Mouse (Mus musculus) intestine, embryonic 14.5 days (tissue): ENCODE measurements around the gene Dnal4. TPM values are rescaled to one million over a fixed set of nuclear protein-coding genes. Genes with fewer than 3 reads are reported as not detected.

Source experiments
- ATAC-seq: fragments of 200-750 bp; cut with Nextera tagmentation; replicated peaks from 2 replicates; pipeline ENCODE4 v1.8.0; 2017; ENCODE audit warnings: low read depth, moderate number of reproducible peaks, moderate TSS enrichment, moderate library complexity; ENCODE audit not compliant: low FRiP score, low TSS enrichment
- DNase-seq: peaks from one replicate; pipeline ENCODE4 v3.0.0-alpha.2; 2018; ENCODE audit warnings: low spot score
- H3K27ac ChIP-seq: fragments of 300-500 bp; sonication (generic); 2 replicates; pipeline ENCODE4 v1.5.1; 2014; ENCODE audit warnings: low read depth, mild to moderate bottlenecking, control low read depth
- H3K27me3 ChIP-seq: fragments of 300-500 bp; sonication (generic); replicated peaks from 2 replicates; pipeline ENCODE4 v1.6.1; 2014; ENCODE audit warnings: low read length, control low read depth; ENCODE audit not compliant: control insufficient read depth, insufficient read depth
- H3K36me3 ChIP-seq: fragments of 300-500 bp; sonication (generic); 2 replicates; pipeline ENCODE4 v1.6.1; 2014; ENCODE audit warnings: low read length, control low read depth; ENCODE audit not compliant: control insufficient read depth, insufficient read depth
- H3K4me1 ChIP-seq: fragments of 300-500 bp; sonication (generic); replicated peaks from 2 replicates; pipeline ENCODE4 v1.6.1; 2014; ENCODE audit warnings: low read length, control low read depth, mixed read lengths; ENCODE audit not compliant: control insufficient read depth, insufficient read depth
- H3K4me2 ChIP-seq: fragments of 300-500 bp; sonication (generic); 2 replicates; pipeline ENCODE4 v1.6.1; 2014; ENCODE audit warnings: low read length
- H3K4me3 ChIP-seq: fragments of 300-500 bp; sonication (generic); 2 replicates; pipeline ENCODE4 v1.5.1; 2014; ENCODE audit warnings: low read depth, low read length, control low read depth, mixed read lengths
- H3K9ac ChIP-seq: fragments of 300-500 bp; sonication (generic); 2 replicates; pipeline ENCODE4 v1.6.1; 2014; ENCODE audit warnings: mild to moderate bottlenecking, low read length
- H3K9me3 ChIP-seq: fragments of 300-500 bp; sonication (generic); 2 replicates; pipeline ENCODE4 v1.6.1; 2016; ENCODE audit warnings: low read length, control low read depth; ENCODE audit not compliant: control insufficient read depth
- WGBS: fragments of 180-500 bp; shearing (Covaris S2); extraction: QIAGEN DNeasy Blood & Tissue Kit; methylation state at CpG from one replicate; pipeline ENCODE4 v1.1.7; 2014; 5-methylcytosine and 5-hydroxymethylcytosine counted together
- polyA plus RNA-seq: library from polyadenylated mRNA; unstranded; fragments of >200 nt; fragmentation: Nextera tagmentation; extraction: Ambion mirVana; gene quantifications from 2 replicates; pipeline ENCODE4 v1.2.1, GENCODE M21; 2014

Dnal4 gene
- polyA plus RNA-seq, 1 experiment from 2014 or later: 47.5 TPM

- 11% methylated on average over 14 of the region's 14 CpGs for WGBS
- ATAC-seq: no peak
- peak; percentile 54 for DNase-seq
These were observed 36.3 kb downstream of the Dnal4 start for GRCm38 (mm10) chr15:79741173-79741858.

GRCm38 (mm10) chr15:79740739-79741138, 36.9 kb downstream of the Dnal4 start:
- 70% methylated on average over 3 of the region's 3 CpGs for WGBS
- Histone ChIP-seq H3K9me3 (no peaks in the 10 kb centered on the region), H3K36me3 (peaks cover 35% of the 10 kb centered on the region), H3K4me1 (peaks cover 13% of the 10 kb centered on the region), H3K9ac (no peak overlapping the region), H3K27me3 (no peaks in the 10 kb centered on the region), H3K27ac (no peak overlapping the region), H3K4me2 (peak overlapping the region; percentile 76), H3K4me3 (peak overlapping the region; percentile 95)
- no peak for ATAC-seq
- no peak for DNase-seq

More at GRCm38 (mm10) chr15:79741173-79741858, 36.3 kb downstream of the Dnal4 start:
- Histone ChIP-seq H3K4me3 (peak overlapping the region; percentile 95), H3K4me2 (peak overlapping the region; percentile 76), H3K4me1 (peaks cover 13% of the 10 kb centered on the region), H3K9ac (peak overlapping the region; percentile 79), H3K9me3 (no peaks in the 10 kb centered on the region), H3K27me3 (no peaks in the 10 kb centered on the region), H3K36me3 (peaks cover 31% of the 10 kb centered on the region), H3K27ac (no peak overlapping the region)

- no peaks in the 10 kb centered on the region for H3K4me1 ChIP-seq
- H3K27me3 ChIP-seq: no peaks in the 10 kb centered on the region
- no peak for ATAC-seq
- no peak overlapping the region for H3K9ac ChIP-seq
- H3K9me3 ChIP-seq: no peaks in the 10 kb centered on the region
- WGBS: 85% methylated on average over 8 of the region's 8 CpGs
- H3K36me3 ChIP-seq: peaks cover 83% of the 10 kb centered on the region
- no peak overlapping the region for H3K4me3 ChIP-seq
- H3K27ac ChIP-seq: no peak overlapping the region
- no peak for DNase-seq
- no peak overlapping the region for H3K4me2 ChIP-seq
These were observed 43.3 kb downstream of the Dnal4 start for GRCm38 (mm10) chr15:79734311-79734710.

- WGBS: 74% methylated on average over 4 of the region's 4 CpGs
- Histone ChIP-seq H3K4me3 (no peak overlapping the region), H3K9ac (no peak overlapping the region), H3K4me2 (no peak overlapping the region), H3K4me1 (no peaks in the 10 kb centered on the region), H3K36me3 (peaks cover 84% of the 10 kb centered on the region), H3K27me3 (no peaks in the 10 kb centered on the region), H3K9me3 (no peaks in the 10 kb centered on the region), H3K27ac (no peak overlapping the region)
- ATAC-seq (no peak), DNase-seq (no peak)
These were observed 44.0 kb downstream of the Dnal4 start for GRCm38 (mm10) chr15:79733640-79734039.

- 94% methylated on average over 8 of the region's 8 CpGs for WGBS
- DNase-seq (no peak), ATAC-seq (no peak)
- Histone ChIP-seq H3K9ac (no peak overlapping the region), H3K9me3 (no peaks in the 10 kb centered on the region), H3K27me3 (no peaks in the 10 kb centered on the region), H3K4me2 (no peak overlapping the region), H3K4me3 (no peak overlapping the region), H3K4me1 (no peaks in the 10 kb centered on the region), H3K36me3 (peaks cover 83% of the 10 kb centered on the region), H3K27ac (no peak overlapping the region)
These were observed 44.5 kb downstream of the Dnal4 start for GRCm38 (mm10) chr15:79733192-79733591.

- Histone ChIP-seq H3K36me3 (peaks cover 83% of the 10 kb centered on the region), H3K27ac (no peak overlapping the region), H3K9me3 (no peaks in the 10 kb centered on the region), H3K27me3 (no peaks in the 10 kb centered on the region), H3K9ac (no peak overlapping the region), H3K4me2 (no peak overlapping the region), H3K4me1 (no peaks in the 10 kb centered on the region), H3K4me3 (no peak overlapping the region)
- no peak for ATAC-seq
- no peak for DNase-seq
- 89% methylated on average over 7 of the region's 7 CpGs for WGBS
These were observed 46.1 kb downstream of the Dnal4 start for GRCm38 (mm10) chr15:79731554-79731953.

- ATAC-seq (no peak), DNase-seq (no peak)
- Histone ChIP-seq H3K36me3 (peaks cover 85% of the 10 kb centered on the region), H3K4me2 (no peak overlapping the region), H3K9ac (no peak overlapping the region), H3K27ac (no peak overlapping the region), H3K4me3 (no peak overlapping the region), H3K9me3 (no peaks in the 10 kb centered on the region), H3K4me1 (no peaks in the 10 kb centered on the region), H3K27me3 (no peaks in the 10 kb centered on the region)
- WGBS: 72% methylated on average over 10 of the region's 10 CpGs
These were observed 48.8 kb downstream of the Dnal4 start for GRCm38 (mm10) chr15:79728731-79729388.

- Histone ChIP-seq H3K4me1 (no peaks in the 10 kb centered on the region), H3K9ac (no peak overlapping the region), H3K4me3 (no peak overlapping the region), H3K9me3 (no peaks in the 10 kb centered on the region), H3K36me3 (peaks cover 79% of the 10 kb centered on the region), H3K4me2 (no peak overlapping the region), H3K27me3 (no peaks in the 10 kb centered on the region), H3K27ac (no peak overlapping the region)
- ATAC-seq (no peak), DNase-seq (no peak)
- WGBS: 72% methylated on average over 5 of the region's 5 CpGs
These were observed 49.3 kb downstream of the Dnal4 start for GRCm38 (mm10) chr15:79728311-79728710.

- H3K36me3 ChIP-seq: peaks cover 75% of the 10 kb centered on the region
- WGBS: 95% methylated on average over 6 of the region's 6 CpGs
- no peaks in the 10 kb centered on the region for H3K9me3 ChIP-seq
- no peak for ATAC-seq
- H3K4me3 ChIP-seq: no peak overlapping the region
- H3K27me3 ChIP-seq: no peaks in the 10 kb centered on the region
- H3K4me1 ChIP-seq: no peaks in the 10 kb centered on the region
- no peak overlapping the region for H3K9ac ChIP-seq
- H3K4me2 ChIP-seq: no peak overlapping the region
- no peak for DNase-seq
- no peak overlapping the region for H3K27ac ChIP-seq
These were observed 49.8 kb downstream of the Dnal4 start for GRCm38 (mm10) chr15:79727840-79728239.
